Mouse (Mus musculus) neural tube, embryonic 13.5 days (tissue): ENCODE data around the gene Sprr1a. TPM values are rescaled to one million over a fixed set of nuclear protein-coding genes. Genes with fewer than 3 reads are reported as not detected.
"Not testable (repeated sequence)": the region's sequence is repeated elsewhere in the genome, so short reads cannot be mapped to it uniquely, and the experiment has no call there.

Experiments
- ATAC-seq: fragments of 200-750 bp; cut with Nextera tagmentation; 2 replicates; pipeline ENCODE4 v1.8.0; 2017; ENCODE audit warnings: low read depth, mild to moderate bottlenecking, moderate TSS enrichment, moderate library complexity
- H3K27ac ChIP-seq: fragments of 300-500 bp; sonication (generic); replicated peaks from 2 replicates; pipeline ENCODE4 v1.5.1; 2015; ENCODE audit warnings: moderate library complexity, mild to moderate bottlenecking, inconsistent platforms
- H3K27me3 ChIP-seq: fragments of 300-500 bp; sonication (generic); 2 replicates; pipeline ENCODE4 v1.6.1; 2015; ENCODE audit warnings: mild to moderate bottlenecking, inconsistent platforms
- H3K36me3 ChIP-seq: fragments of 300-500 bp; sonication (generic); 2 replicates; pipeline ENCODE4 v1.6.1; 2015; ENCODE audit warnings: mild to moderate bottlenecking, inconsistent platforms
- H3K4me1 ChIP-seq: fragments of 300-500 bp; sonication (generic); replicated peaks from 2 replicates; pipeline ENCODE4 v1.6.1; 2015; ENCODE audit warnings: inconsistent platforms
- H3K4me2 ChIP-seq: fragments of 300-500 bp; sonication (generic); 2 replicates; pipeline ENCODE4 v1.6.1; 2015; ENCODE audit warnings: inconsistent platforms, mild to moderate bottlenecking, moderate library complexity
- H3K4me3 ChIP-seq: fragments of 300-500 bp; sonication (generic); 2 replicates; pipeline ENCODE4 v1.5.1; 2015; ENCODE audit warnings: mild to moderate bottlenecking, inconsistent platforms
- H3K9ac ChIP-seq: fragments of 300-500 bp; sonication (generic); 2 replicates; pipeline ENCODE4 v1.6.1; 2015; ENCODE audit warnings: moderate library complexity, mild to moderate bottlenecking, inconsistent platforms
- H3K9me3 ChIP-seq: fragments of 300-500 bp; sonication (generic); 2 replicates; pipeline ENCODE4 v1.6.1; 2016; ENCODE audit warnings: inconsistent platforms
- WGBS: fragments of 180-500 bp; shearing (Covaris S2); methylation state at CpG from one replicate; pipeline ENCODE4 v1.1.7; 2015; 5-methylcytosine and 5-hydroxymethylcytosine counted together
- polyA plus RNA-seq: library from polyadenylated mRNA; unstranded; fragments of >200 nt; fragmentation: Nextera tagmentation; extraction: Ambion mirVana; gene quantifications from 2 replicates; pipeline ENCODE4 v1.2.1, GENCODE M21; 2015

The Sprr1a gene
- polyA plus RNA-seq: not detected in 2 replicates

- Histone ChIP-seq H3K9ac (no peak within 1 kb of the TSS), H3K36me3 (no peaks in the 10 kb centered on the region), H3K27me3 (no peaks in the 10 kb centered on the region), H3K4me3 (no peak within 1 kb of the TSS), H3K27ac (no peak within 1 kb of the TSS), H3K4me2 (no peak within 1 kb of the TSS), H3K4me1 (no peaks in the 10 kb centered on the region), H3K9me3 (no peaks in the 10 kb centered on the region)
- no peak for ATAC-seq
Observed at GRCm38 (mm10) chr3:92485863-92486262, at the start of gene Sprr1a. Gene Sprr1a, minus strand, starts transcription at chr3:92485895.

DNA sequence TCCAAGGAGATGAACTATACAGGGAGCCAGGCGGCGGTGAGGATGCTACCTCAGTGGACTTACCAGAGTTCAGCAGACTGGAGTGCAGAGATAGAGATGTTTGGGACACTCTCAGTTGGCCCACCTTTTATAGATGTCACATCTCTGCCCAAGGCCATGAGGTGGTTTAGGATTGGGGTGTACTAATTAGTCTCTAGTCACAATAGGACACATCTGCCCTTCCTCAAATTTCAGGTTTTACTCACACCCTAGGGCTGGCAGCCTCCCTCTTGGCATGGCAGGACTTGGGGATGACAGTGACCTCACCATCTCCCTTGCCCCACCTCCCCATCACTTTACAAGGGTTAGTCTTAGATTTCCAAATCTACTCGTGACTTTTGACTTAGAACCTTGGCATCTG, 48.7 kb upstream of the Sprr1a start, which contains the start of gene 2310046K23Rik:
TSS of gene 2310046K23Rik (minus strand) at position 101 of the 400 bp plus-strand sequence.
- no peak within 1 kb of the TSS for H3K4me2 ChIP-seq
- no peaks in the 10 kb centered on the region for H3K27me3 ChIP-seq
- no peaks in the 10 kb centered on the region for H3K36me3 ChIP-seq
- H3K4me1 ChIP-seq: no peaks in the 10 kb centered on the region
- no peak for ATAC-seq
- WGBS: 90% methylated on average over 3 of the region's 3 CpGs
- H3K9ac ChIP-seq: no peak within 1 kb of the TSS
- H3K4me3 ChIP-seq: no peak within 1 kb of the TSS
- H3K9me3 ChIP-seq: no peaks in the 10 kb centered on the region
- H3K27ac ChIP-seq: no peak within 1 kb of the TSS

DNA sequence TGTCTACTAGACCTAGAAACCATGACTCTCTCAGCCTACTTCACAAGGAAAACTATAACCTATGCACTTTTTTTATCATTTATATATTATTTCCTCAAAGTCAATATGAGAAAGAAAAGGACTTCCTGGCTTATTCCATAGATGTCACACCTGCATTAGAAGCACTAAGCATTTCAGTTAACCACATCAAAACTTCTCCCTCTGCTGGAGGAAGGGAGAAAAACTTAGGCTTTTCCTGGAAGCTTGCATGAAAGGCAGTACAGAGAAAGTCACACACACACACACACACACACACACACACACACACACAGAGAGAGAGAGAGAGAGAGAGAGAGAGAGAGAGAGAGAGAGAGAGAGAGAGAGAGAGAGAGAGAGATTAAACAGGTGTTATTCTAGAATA, 26.6 kb upstream of the Sprr1a start:
- Histone ChIP-seq H3K9me3 (no peaks in the 10 kb centered on the region), H3K9ac (no peak overlapping the region), H3K36me3 (no peaks in the 10 kb centered on the region), H3K4me3 (no peak overlapping the region), H3K4me1 (no peaks in the 10 kb centered on the region), H3K4me2 (no peak overlapping the region), H3K27ac (no peak overlapping the region), H3K27me3 (no peaks in the 10 kb centered on the region)
- no peak for ATAC-seq

DNA sequence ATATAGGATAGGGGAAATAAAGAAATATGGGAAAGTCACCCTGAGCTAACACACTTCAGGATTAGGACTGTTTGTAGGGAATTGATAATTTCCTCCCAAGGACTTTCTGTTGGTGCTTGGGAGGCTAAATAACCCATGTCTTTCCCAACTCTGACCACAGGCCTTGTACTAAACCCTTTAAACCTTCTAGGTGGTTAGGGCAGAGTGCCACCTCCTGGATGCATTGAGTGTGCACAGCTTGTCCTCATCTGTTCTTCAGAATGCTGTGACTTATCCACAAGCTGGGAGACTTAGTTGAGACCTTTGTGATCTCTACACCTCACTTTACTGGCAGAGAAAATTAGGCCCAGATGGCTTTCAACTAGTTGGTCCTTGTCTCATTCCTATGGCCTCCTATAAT, 25.1 kb upstream of the Sprr1a start:
- no peak overlapping the region for H3K9ac ChIP-seq
- H3K4me2 ChIP-seq: no peak overlapping the region
- H3K27me3 ChIP-seq: no peaks in the 10 kb centered on the region
- H3K4me1 ChIP-seq: no peaks in the 10 kb centered on the region
- no peak for ATAC-seq
- no peaks in the 10 kb centered on the region for H3K9me3 ChIP-seq
- no peaks in the 10 kb centered on the region for H3K36me3 ChIP-seq
- H3K27ac ChIP-seq: no peak overlapping the region
- H3K4me3 ChIP-seq: no peak overlapping the region

DNA sequence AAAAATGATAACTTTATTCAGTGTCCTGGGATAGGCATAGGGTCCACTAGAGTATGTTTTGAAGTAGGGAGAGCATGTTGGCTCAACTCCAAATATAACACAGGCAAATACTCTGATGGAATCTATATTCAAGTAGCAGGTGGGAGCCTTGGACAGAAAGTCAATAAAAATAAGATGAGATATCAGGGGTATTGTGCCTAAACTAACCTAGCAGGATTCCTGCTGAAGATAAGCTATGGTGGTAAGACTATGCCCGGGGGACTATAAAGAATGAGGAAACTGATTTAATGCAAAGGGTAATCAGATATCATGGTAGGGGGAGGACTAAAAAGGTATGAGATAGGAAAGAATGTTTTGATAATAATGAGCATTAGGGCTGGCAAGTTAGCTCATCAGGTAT, 22.5 kb upstream of the Sprr1a start:
- no peaks in the 10 kb centered on the region for H3K9me3 ChIP-seq
- H3K27ac ChIP-seq: no peak overlapping the region
- H3K27me3 ChIP-seq: no peaks in the 10 kb centered on the region
- no peak overlapping the region for H3K9ac ChIP-seq
- H3K4me3 ChIP-seq: no peak overlapping the region
- H3K36me3 ChIP-seq: no peaks in the 10 kb centered on the region
- ATAC-seq: no peak
- H3K4me2 ChIP-seq: no peak overlapping the region
- WGBS: 87% methylated on average over 1 of the region's 1 CpGs
- H3K4me1 ChIP-seq: no peaks in the 10 kb centered on the region

GRCm38 (mm10) chr3:92503528-92503927, 17.8 kb upstream of the Sprr1a start:
- Histone ChIP-seq H3K4me1 (no peaks in the 10 kb centered on the region), H3K9ac (no peak overlapping the region), H3K36me3 (no peaks in the 10 kb centered on the region), H3K9me3 (no peaks in the 10 kb centered on the region), H3K27ac (no peak overlapping the region), H3K27me3 (no peaks in the 10 kb centered on the region), H3K4me3 (no peak overlapping the region), H3K4me2 (no peak overlapping the region)
- no peak for ATAC-seq

- H3K27ac ChIP-seq: no peak within 1 kb of the TSS
- H3K4me1 ChIP-seq: no peaks in the 10 kb centered on the region
- H3K27me3 ChIP-seq: no peaks in the 10 kb centered on the region
- no peak within 1 kb of the TSS for H3K4me3 ChIP-seq
- no peaks in the 10 kb centered on the region for H3K36me3 ChIP-seq
- no peak for ATAC-seq
- no peak within 1 kb of the TSS for H3K9ac ChIP-seq
- WGBS: 88% methylated on average over 1 of the region's 1 CpGs
- H3K4me2 ChIP-seq: no peak within 1 kb of the TSS
- no peaks in the 10 kb centered on the region for H3K9me3 ChIP-seq
Observed at GRCm38 (mm10) chr3:92500393-92500792, 14.7 kb upstream of the Sprr1a start, which contains the start of gene Sprr4. Gene Sprr4, minus strand, starts transcription at chr3:92500493.

DNA sequence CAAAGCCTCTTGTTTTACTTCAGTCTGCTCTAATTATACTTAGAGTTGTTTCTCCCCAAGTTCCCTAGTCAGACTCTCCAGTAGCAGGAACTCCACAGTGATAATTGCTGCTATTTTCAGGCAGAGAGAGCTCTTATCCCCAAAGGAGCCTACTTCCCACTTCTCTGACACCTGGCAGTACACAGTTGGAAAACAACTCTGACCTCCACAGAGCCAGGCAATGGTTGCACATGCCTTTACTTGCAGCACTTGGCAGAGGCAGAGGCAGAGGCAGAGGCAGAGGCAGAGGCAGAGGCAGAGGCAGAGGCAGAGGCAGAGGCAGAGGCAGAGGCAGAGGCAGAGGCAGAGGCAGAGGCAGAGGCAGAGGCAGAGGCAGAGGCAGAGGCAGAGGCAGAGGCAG, 4.6 kb upstream of the Sprr1a start:
- H3K4me1 ChIP-seq, H3K4me2 ChIP-seq, H3K9ac ChIP-seq, H3K27me3 ChIP-seq, H3K9me3 ChIP-seq, H3K36me3 ChIP-seq, H3K4me3 ChIP-seq, ATAC-seq, H3K27ac ChIP-seq: not testable (repeated sequence)

- H3K27me3 ChIP-seq: no peaks in the 10 kb centered on the region
- no peak for ATAC-seq
- H3K27ac ChIP-seq: no peak overlapping the region
- H3K36me3 ChIP-seq: no peaks in the 10 kb centered on the region
- 56% methylated on average over 1 of the region's 1 CpGs for WGBS
- H3K4me1 ChIP-seq: no peaks in the 10 kb centered on the region
- no peak overlapping the region for H3K4me3 ChIP-seq
- no peak overlapping the region for H3K9ac ChIP-seq
- H3K4me2 ChIP-seq: no peak overlapping the region
- no peaks in the 10 kb centered on the region for H3K9me3 ChIP-seq
Observed at GRCm38 (mm10) chr3:92486307-92486706, 612 bp upstream of the Sprr1a start.

DNA sequence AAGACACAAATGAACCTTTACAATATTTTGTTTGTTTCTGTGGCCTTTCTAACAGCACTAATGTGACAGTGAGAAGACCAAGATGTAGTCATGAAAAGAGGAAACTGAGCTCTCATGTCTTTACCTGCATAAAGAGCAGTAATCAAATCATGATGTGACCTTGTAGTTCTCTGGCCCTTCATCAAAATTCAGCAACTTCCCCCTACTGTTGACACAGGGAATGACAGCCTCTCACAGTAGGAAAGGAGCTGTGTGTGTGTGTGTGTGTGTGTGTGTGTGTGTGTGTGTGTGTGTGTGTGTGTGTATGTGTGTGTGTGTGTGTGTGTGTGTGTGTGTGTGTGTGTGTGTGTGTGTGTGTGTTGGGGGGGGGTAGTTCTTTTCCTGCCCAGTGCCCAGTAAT, 4.4 kb downstream of the Sprr1a start:
- H3K36me3 ChIP-seq, H3K4me2 ChIP-seq, H3K27me3 ChIP-seq, H3K4me3 ChIP-seq, H3K9ac ChIP-seq, H3K27ac ChIP-seq, H3K9me3 ChIP-seq, ATAC-seq, H3K4me1 ChIP-seq: not testable (repeated sequence)

GRCm38 (mm10) chr3:92470111-92470510, 15.6 kb downstream of the Sprr1a start:
- H3K27me3 ChIP-seq: no peaks in the 10 kb centered on the region
- no peak overlapping the region for H3K4me2 ChIP-seq
- no peak for ATAC-seq
- H3K9ac ChIP-seq: no peak overlapping the region
- H3K4me1 ChIP-seq: no peaks in the 10 kb centered on the region
- WGBS: 96% methylated on average over 2 of the region's 2 CpGs
- no peak overlapping the region for H3K4me3 ChIP-seq
- no peaks in the 10 kb centered on the region for H3K36me3 ChIP-seq
- H3K27ac ChIP-seq: no peak overlapping the region
- no peaks in the 10 kb centered on the region for H3K9me3 ChIP-seq

- no peaks in the 10 kb centered on the region for H3K36me3 ChIP-seq
- H3K27me3 ChIP-seq: no peaks in the 10 kb centered on the region
- no peaks in the 10 kb centered on the region for H3K9me3 ChIP-seq
- H3K27ac ChIP-seq: no peak overlapping the region
- H3K4me1 ChIP-seq: no peaks in the 10 kb centered on the region
- H3K9ac ChIP-seq: no peak overlapping the region
- no peak for ATAC-seq
- H3K4me3 ChIP-seq: no peak overlapping the region
- no peak overlapping the region for H3K4me2 ChIP-seq
Observed at GRCm38 (mm10) chr3:92467424-92467823, 18.3 kb downstream of the Sprr1a start.

- Histone ChIP-seq H3K4me3 (no peak overlapping the region), H3K9ac (no peak overlapping the region), H3K36me3 (no peaks in the 10 kb centered on the region), H3K4me1 (no peaks in the 10 kb centered on the region), H3K9me3 (no peaks in the 10 kb centered on the region), H3K4me2 (no peak overlapping the region), H3K27ac (no peak overlapping the region), H3K27me3 (no peaks in the 10 kb centered on the region)
- 87% methylated on average over 1 of the region's 1 CpGs for WGBS
- ATAC-seq: no peak
Observed at GRCm38 (mm10) chr3:92466576-92466975, 19.1 kb downstream of the Sprr1a start.

GRCm38 (mm10) chr3:92458620-92459019, 27.1 kb downstream of the Sprr1a start, which contains the start of gene Sprr3:
Gene Sprr3, minus strand, starts transcription at chr3:92458720.
- Histone ChIP-seq H3K27me3 (no peaks in the 10 kb centered on the region), H3K4me2 (no peak within 1 kb of the TSS), H3K4me3 (no peak within 1 kb of the TSS), H3K36me3 (no peaks in the 10 kb centered on the region), H3K9me3 (no peaks in the 10 kb centered on the region), H3K9ac (no peak within 1 kb of the TSS), H3K4me1 (no peaks in the 10 kb centered on the region), H3K27ac (no peak within 1 kb of the TSS)
- WGBS: 69% methylated on average over 2 of the region's 2 CpGs
- no peak for ATAC-seq
